Mouse (Mus musculus) C2C12 (cell line): ENCODE data around the gene Nradd.

Experiments used
- CTCF ChIP-seq: IDR thresholded peaks from one replicate; pipeline ENCODE4 v1.5.1; 2011; ENCODE audit not compliant: control insufficient read depth, insufficient read depth, insufficient read length
- MAX ChIP-seq: IDR thresholded peaks from one replicate; pipeline ENCODE4 v1.6.1; 2011; ENCODE audit warnings: mild to moderate bottlenecking, control low read depth
- MYOD1 ChIP-seq: IDR thresholded peaks from one replicate; pipeline ENCODE4 v1.6.1; 2011; ENCODE audit warnings: low read depth; ENCODE audit not compliant: control insufficient read depth, insufficient read length
- MYOG ChIP-seq: IDR thresholded peaks from one replicate; pipeline ENCODE4 v1.6.1; 2011; ENCODE audit not compliant: control insufficient read depth, insufficient read length; ENCODE audit errors: extremely low read depth
- USF1 ChIP-seq: IDR thresholded peaks from one replicate; pipeline ENCODE4 v1.6.1; 2011; ENCODE audit warnings: low read depth, mild to moderate bottlenecking, control low read depth, moderate library complexity

GRCm38 (mm10) chr9:110660856-110661612, 36.8 kb upstream of the Nradd start:
- TF ChIP-seq CTCF, result no peak
- no peak for TF ChIP-seq MYOG
- no peak for TF ChIP-seq USF1
- TF ChIP-seq MAX, result no peak
- no peak for TF ChIP-seq MYOD1
